Mouse (Mus musculus) erythroblast, embryonic 14.5 days (primary cell): ENCODE measurements around the gene Slc25a21.

Experiments
- GATA1 ChIP-seq: IDR thresholded peaks from 2 replicates; pipeline ENCODE4 v1.6.1; 2012; ENCODE audit warnings: low read length, inconsistent platforms, mixed read lengths
- TAL1 ChIP-seq: IDR thresholded peaks from 3 replicates; pipeline ENCODE4 v1.6.1; 2012; ENCODE audit warnings: low read length, inconsistent platforms, mixed read lengths

GRCm38 (mm10) chr12:57138937-57139336 lies 58.3 kb downstream of the Slc25a21 start:
- TF ChIP-seq GATA1 = no peak
- no peak for TF ChIP-seq TAL1
